Mouse (Mus musculus) liver, embryonic 13.5 days (tissue): Measurements from ENCODE around the gene Trim5. TPM values are rescaled to one million over a fixed set of nuclear protein-coding genes. Genes with fewer than 3 reads are reported as not detected.
"Not testable (repeated sequence)": the region's sequence is repeated elsewhere in the genome, so short reads cannot be mapped to it uniquely, and the experiment has no call there.

Experiments
- ATAC-seq: fragments of 200-750 bp; cut with Nextera tagmentation; 2 replicates; pipeline ENCODE4 v1.8.0; 2017; ENCODE audit warnings: low read depth, mild to moderate bottlenecking, moderate number of reproducible peaks, moderate library complexity
- DNase-seq: peaks from one replicate; pipeline ENCODE4 v3.0.0; 2022
- H3K27ac ChIP-seq: fragments of 300-500 bp; sonication (generic); 2 replicates; pipeline ENCODE4 v1.5.1; 2015; ENCODE audit warnings: moderate library complexity, mild to moderate bottlenecking, inconsistent platforms
- H3K27me3 ChIP-seq: fragments of 300-500 bp; sonication (generic); 2 replicates; pipeline ENCODE4 v1.6.1; 2015; ENCODE audit warnings: mild to moderate bottlenecking, inconsistent platforms
- H3K36me3 ChIP-seq: fragments of 300-500 bp; sonication (generic); 2 replicates; pipeline ENCODE4 v1.6.1; 2015; ENCODE audit warnings: mild to moderate bottlenecking, inconsistent platforms
- H3K4me1 ChIP-seq: fragments of 300-500 bp; sonication (generic); replicated peaks from 2 replicates; pipeline ENCODE4 v1.6.1; 2015; ENCODE audit warnings: inconsistent platforms
- H3K4me2 ChIP-seq: fragments of 300-500 bp; sonication (generic); 2 replicates; pipeline ENCODE4 v1.6.1; 2015; ENCODE audit warnings: inconsistent platforms, mild to moderate bottlenecking, moderate library complexity
- H3K4me3 ChIP-seq: fragments of 300-500 bp; sonication (generic); replicated peaks from 2 replicates; pipeline ENCODE4 v1.5.1; 2015; ENCODE audit warnings: mild to moderate bottlenecking, inconsistent platforms
- H3K9ac ChIP-seq: fragments of 300-500 bp; sonication (generic); 2 replicates; pipeline ENCODE4 v1.6.1; 2015; ENCODE audit warnings: mild to moderate bottlenecking, inconsistent platforms
- H3K9me3 ChIP-seq: fragments of 300-500 bp; sonication (generic); replicated peaks from 2 replicates; pipeline ENCODE4 v1.6.1; 2016; ENCODE audit warnings: inconsistent platforms
- WGBS: fragments of 180-500 bp; shearing (Covaris S2); methylation state at CpG from one replicate; pipeline ENCODE4 v1.1.7; 2015; ENCODE audit not compliant: insufficient replicate concordance; 5-methylcytosine and 5-hydroxymethylcytosine counted together
- polyA plus RNA-seq: library from polyadenylated mRNA; unstranded; fragments of >200 nt; fragmentation: Nextera tagmentation; extraction: Ambion mirVana; gene quantifications from 2 replicates; pipeline ENCODE4 v1.2.1, GENCODE M21; 2015

The Trim5 gene
- polyA plus RNA-seq, 1 experiment from 2014 or later = 0.31 TPM

DNA sequence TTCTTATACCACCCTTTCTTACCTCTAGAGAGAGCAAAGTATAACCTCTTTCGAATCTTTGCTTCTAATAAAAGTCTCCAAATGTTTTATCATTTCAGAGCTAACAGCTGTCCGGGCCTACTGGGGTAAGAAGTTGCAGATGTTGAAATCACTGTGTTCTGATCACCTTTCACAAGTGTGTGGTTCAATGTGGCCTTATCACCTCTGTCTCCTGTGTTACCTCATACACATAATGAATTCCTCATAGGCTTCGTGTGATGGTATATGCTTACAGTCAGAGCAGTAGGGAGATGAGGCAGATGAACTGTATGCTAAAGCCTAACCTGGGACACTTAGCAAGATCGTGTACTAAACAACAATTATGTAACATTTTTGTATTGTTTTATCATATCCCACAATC, 27.5 kb downstream of the Trim5 start:
- H3K4me1 ChIP-seq, ATAC-seq, H3K4me2 ChIP-seq, H3K9ac ChIP-seq, H3K9me3 ChIP-seq, H3K27ac ChIP-seq, DNase-seq, H3K4me3 ChIP-seq, H3K36me3 ChIP-seq, H3K27me3 ChIP-seq: not testable (repeated sequence)
- WGBS = 62% methylated on average over 4 of the region's 4 CpGs

DNA sequence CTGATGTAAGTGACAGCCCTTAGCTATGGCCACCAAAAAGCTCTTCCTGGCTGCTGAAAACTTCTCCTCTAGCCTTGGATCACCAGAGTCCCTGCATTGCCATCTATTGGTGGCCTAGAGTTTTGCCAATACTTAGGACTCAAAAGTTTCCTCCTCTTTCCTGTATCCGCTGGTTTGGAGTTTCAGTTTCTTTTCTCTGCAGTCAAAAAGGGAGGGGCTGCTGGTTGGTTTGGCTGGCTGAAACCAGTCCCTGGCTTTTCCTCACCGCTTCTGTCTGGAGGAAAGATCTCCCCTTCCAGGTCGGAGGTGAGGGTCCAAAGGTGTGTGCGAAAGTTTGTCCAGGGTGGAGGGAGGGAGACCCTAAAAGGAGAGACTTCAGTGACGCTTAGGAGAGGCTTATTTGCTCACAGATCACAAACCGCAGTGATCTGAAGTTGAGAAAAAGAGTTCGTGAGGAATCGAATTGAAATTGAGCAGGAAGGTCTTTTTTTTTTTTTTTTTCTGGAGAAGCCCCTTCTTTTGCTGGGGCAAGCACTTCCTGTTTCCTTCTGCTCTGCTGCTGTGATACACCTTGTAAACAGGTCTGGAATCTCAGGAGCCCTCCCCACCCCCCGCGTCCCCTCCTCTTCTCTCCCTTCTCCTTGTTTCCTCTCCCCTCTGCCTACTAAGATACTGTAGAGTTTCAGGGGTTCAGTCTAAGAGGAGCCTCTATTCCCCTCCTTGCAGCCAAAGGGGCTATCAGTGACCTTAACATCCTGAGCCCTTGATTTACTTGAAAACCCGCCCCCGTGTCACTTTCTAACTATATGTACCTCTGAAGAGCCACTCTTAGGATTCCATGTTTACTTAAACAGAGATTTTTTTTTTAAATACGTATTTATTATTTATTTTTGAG, 43.4 kb downstream of the Trim5 start, which contains the start of gene Trim34a:
Gene Trim34a (plus strand): TSS at position 171 of the 895 bp plus-strand sequence.
- Histone ChIP-seq H3K4me3 (peak within 1 kb of the TSS; percentile 66), H3K9me3 (no peaks in the 10 kb centered on the region), H3K27ac (no peak within 1 kb of the TSS), H3K36me3 (no peaks in the 10 kb centered on the region), H3K4me1 (peaks cover 13% of the 10 kb centered on the region), H3K9ac (peak within 1 kb of the TSS; percentile 68), H3K27me3 (no peaks in the 10 kb centered on the region), H3K4me2 (peak within 1 kb of the TSS; percentile 68)
- ATAC-seq = peak; percentile 91
- peak; percentile 50 for DNase-seq
- 5% methylated on average over 13 of the region's 13 CpGs for WGBS

DNA sequence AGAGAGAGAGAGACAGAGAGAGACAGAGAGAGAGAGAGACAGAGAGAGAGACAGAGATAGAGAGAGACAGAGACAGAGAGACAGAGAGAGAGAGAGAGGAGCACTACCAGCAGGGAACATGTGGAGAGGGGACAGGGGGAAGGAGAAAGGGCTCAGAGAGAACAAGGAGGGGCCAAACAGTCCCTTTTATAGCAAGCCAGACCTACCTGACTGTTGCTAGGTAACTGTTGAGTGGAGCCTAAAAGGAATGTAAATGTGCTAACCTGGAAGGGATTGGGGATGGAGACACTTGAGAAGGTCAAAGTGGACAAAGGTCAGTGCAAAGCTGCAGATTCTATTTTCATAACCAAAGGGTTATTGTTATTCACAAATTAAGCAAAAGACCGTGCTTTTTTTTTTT, 44.3 kb downstream of the Trim5 start:
- H3K9me3 ChIP-seq = no peaks in the 10 kb centered on the region
- no peak overlapping the region for H3K9ac ChIP-seq
- no peak overlapping the region for H3K27ac ChIP-seq
- 28% methylated on average over 1 of the region's 1 CpGs for WGBS
- DNase-seq (no peak), ATAC-seq (no peak)
- peak overlapping the region; percentile 68 for H3K4me2 ChIP-seq
- H3K4me1 ChIP-seq = peaks cover 13% of the 10 kb centered on the region
- 0 out of 2 replicates have a peak overlapping the region, but pooled peaks have one; percentile 66 for H3K4me3 ChIP-seq
- H3K36me3 ChIP-seq = no peaks in the 10 kb centered on the region
- H3K27me3 ChIP-seq = no peaks in the 10 kb centered on the region

DNA sequence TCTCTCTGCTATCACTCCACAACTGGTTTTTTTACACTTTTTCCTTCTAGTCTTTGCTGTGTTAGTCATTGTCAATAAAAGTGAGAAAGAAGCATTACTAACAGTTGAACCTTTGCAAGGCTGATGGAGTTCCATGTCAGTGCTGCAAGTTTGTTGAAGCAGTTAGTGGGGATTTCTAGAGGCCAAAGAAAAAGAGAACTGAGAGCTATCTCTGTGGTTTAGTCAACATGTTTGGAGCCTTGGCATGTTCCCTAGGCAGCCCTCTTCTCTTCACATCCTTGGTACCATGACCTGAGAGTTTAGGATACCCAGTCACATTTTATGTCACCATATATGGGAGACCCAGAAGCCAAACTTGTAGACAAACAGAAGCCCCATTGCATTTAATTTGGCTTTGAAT, 47.0 kb downstream of the Trim5 start:
- Histone ChIP-seq H3K4me1 (peaks cover 13% of the 10 kb centered on the region), H3K4me2 (no peak overlapping the region)
- ATAC-seq = no peak

DNA sequence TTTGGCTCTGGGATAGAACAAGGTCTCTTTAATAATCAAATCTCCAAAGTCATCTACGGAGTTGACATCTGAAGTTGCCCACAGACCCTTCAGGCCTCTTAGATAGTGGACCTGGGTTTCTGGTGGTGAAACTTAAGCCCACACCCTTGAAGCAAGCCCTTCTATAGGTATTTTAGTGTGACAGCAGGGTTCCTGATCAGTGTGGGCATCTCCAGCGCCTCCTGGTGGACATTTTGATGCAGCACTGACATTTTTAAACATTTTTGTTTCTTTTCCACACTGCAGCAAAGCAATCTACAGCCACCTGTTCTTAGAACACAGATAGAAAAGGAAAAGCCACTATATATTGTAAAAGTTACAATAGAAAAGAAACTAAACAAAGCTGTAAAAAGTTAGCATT, 56.7 kb downstream of the Trim5 start:
- 21% methylated on average over 2 of the region's 2 CpGs for WGBS

More for the DNA sequence above, 47.0 kb downstream of the Trim5 start:
- no peaks in the 10 kb centered on the region for H3K36me3 ChIP-seq
- no peak overlapping the region for H3K27ac ChIP-seq
- DNase-seq = no peak
- no peaks in the 10 kb centered on the region for H3K27me3 ChIP-seq
- no peak overlapping the region for H3K9ac ChIP-seq
- H3K4me3 ChIP-seq = no peak overlapping the region
- no peaks in the 10 kb centered on the region for H3K9me3 ChIP-seq

DNA sequence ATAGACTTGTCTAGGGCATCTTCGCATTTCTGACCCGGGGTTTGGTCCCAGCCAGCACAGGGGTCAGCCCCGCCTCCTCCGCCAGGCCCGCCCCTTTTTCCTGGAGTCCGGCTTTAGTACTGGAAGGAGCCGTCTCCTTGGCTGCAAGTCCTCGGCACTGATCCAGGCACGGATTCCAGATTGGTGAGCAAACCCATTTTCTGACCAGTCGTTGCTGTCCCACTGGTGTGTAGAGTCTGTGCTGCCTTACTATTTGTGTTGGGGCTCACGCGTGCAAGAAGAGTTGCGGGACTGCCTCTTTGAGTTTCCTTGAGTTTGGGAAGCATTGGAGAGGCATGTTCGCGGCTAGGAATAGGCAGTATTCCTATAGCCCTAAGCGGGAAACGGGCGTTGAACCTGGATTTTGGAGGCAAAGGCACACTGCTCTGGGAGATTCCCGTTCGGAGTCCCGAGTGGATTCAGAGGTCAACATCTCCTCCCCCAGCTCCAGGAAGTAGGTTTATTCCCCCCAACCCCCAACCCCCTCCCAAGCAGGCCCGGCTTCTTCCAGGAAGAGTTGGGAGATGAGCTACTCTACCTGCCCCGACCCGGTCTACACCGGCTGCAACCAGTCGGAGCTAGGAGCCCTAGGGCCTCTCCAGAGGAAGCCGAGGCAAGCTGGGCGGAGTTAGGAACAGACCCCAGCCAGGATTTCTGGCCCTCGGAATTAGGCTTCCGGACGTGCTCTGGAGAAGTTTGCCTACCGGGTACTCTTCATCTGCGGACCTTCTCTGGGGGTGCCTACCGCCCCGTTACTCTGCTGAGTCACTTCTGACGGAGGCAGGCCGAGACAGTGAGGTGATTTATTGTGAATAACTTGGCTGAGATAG, 69.0 kb downstream of the Trim5 start, which contains the start of gene Trim6:
Gene Trim6 (plus strand): TSS at position 93 of the 869 bp plus-strand sequence.
- no peak within 1 kb of the TSS for H3K27ac ChIP-seq

More for the DNA sequence above, 56.7 kb downstream of the Trim5 start:
- Histone ChIP-seq H3K9me3 (no peaks in the 10 kb centered on the region), H3K9ac (no peak overlapping the region), H3K27me3 (no peaks in the 10 kb centered on the region), H3K27ac (no peak overlapping the region), H3K36me3 (no peaks in the 10 kb centered on the region), H3K4me2 (no peak overlapping the region), H3K4me1 (no peaks in the 10 kb centered on the region), H3K4me3 (no peak overlapping the region)
- no peak for ATAC-seq
- DNase-seq = peak; percentile 7

DNA sequence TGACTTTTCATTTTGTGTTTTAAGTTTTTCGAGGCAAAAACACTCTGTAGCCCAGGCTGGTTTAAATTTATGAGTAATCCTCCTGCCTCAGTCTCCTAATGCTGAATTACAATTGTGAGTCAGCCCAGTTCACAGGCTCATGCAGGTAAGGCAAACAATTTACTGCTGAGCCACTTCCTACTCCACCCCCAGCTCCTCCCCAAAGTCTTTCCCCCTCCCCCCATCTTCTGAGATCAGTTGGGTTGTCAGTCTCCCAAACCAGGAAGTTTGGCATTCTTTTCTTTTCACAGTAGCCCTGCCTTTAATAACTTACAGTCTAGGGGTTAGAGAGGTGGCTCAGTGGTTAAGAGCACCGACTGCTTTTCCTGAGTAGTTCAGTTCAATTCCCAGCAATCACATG, 70.0 kb downstream of the Trim5 start:
- 34% methylated on average over 2 of the region's 2 CpGs for WGBS
- no peak overlapping the region for H3K9ac ChIP-seq
- H3K4me3 ChIP-seq = no peak overlapping the region
- peaks cover 7% of the 10 kb centered on the region for H3K4me1 ChIP-seq
- no peak overlapping the region for H3K27ac ChIP-seq
- H3K27me3 ChIP-seq = no peaks in the 10 kb centered on the region
- H3K9me3 ChIP-seq = no peaks in the 10 kb centered on the region
- H3K36me3 ChIP-seq = no peaks in the 10 kb centered on the region
- DNase-seq = no peak
- ATAC-seq = 0 out of 2 replicates have a peak, but pooled peaks have one; percentile 31
- no peak overlapping the region for H3K4me2 ChIP-seq

More for the DNA sequence above, 69.0 kb downstream of the Trim5 start, which contains the start of gene Trim6:
- DNase-seq (peak; percentile 10), ATAC-seq (peak; percentile 78)
- Histone ChIP-seq H3K27me3 (no peaks in the 10 kb centered on the region), H3K4me1 (peaks cover 7% of the 10 kb centered on the region), H3K9ac (peak within 1 kb of the TSS; percentile 61; the same call in 1 of the 2 replicates), H3K4me2 (peak within 1 kb of the TSS; percentile 75), H3K9me3 (no peaks in the 10 kb centered on the region), H3K36me3 (no peaks in the 10 kb centered on the region), H3K4me3 (peak within 1 kb of the TSS; percentile 59)
- WGBS = 1% methylated on average over 37 of the region's 37 CpGs

DNA sequence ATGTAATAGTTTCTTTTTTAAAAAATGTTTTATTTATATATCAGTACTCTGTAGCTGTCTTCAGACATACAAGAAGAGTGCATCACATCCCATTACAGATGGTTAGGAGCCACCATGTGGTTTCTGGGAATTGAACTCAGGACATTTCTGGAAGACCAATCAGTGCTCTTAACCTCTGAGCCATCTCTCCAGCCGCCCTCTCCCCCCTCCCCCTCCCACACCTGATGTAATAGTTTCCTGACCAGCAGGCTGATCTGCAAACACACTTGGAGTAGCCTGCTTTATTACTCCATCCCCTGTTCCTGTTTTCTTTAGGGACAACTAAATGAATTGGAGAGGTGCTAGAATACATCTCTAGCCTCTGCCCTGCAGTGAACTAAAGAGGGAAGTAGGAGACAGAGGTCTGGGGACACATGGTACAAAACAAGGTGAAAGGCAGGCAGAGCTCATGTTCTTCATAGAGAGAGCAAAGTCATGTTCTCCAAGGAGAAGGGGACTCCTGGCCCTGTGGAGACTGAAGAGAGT, 71.8 kb downstream of the Trim5 start:
- 18% methylated on average over 1 of the region's 1 CpGs for WGBS
- Histone ChIP-seq H3K27me3 (no peaks in the 10 kb centered on the region), H3K4me3 (no peak overlapping the region), H3K4me1 (peaks cover 7% of the 10 kb centered on the region), H3K4me2 (no peak overlapping the region), H3K36me3 (no peaks in the 10 kb centered on the region), H3K9me3 (no peaks in the 10 kb centered on the region), H3K9ac (no peak overlapping the region), H3K27ac (no peak overlapping the region)
- ATAC-seq = no peak
- no peak for DNase-seq

Other genes with a start within 250 kb of the Trim5 start
- not detected in 2 replicates for gene Olfr642, start 235.4 kb downstream of the Trim5 start, polyA plus RNA-seq
- gene 4930516K23Rik, start 226.6 kb downstream of the Trim5 start, polyA plus RNA-seq = not detected in 2 replicates
- gene Olfr644, start 216.2 kb downstream of the Trim5 start, polyA plus RNA-seq = not detected in 2 replicates
- gene Olfr645, start 202.6 kb downstream of the Trim5 start, polyA plus RNA-seq = not detected in 2 replicates
- gene Olfr646, start 183.2 kb downstream of the Trim5 start, polyA plus RNA-seq = not detected in 2 replicates
- not detected in 2 replicates for gene Ubqln5, start 158.3 kb downstream of the Trim5 start, polyA plus RNA-seq
- gene Olfr643, start 150.7 kb downstream of the Trim5 start, polyA plus RNA-seq = not detected in 2 replicates
- not detected in 2 replicates for gene Ubqln3, start 144.8 kb downstream of the Trim5 start, polyA plus RNA-seq
- gene Ubqlnl, start 137.5 kb downstream of the Trim5 start, polyA plus RNA-seq = not detected in 2 replicates
- 0.15 TPM in 1 of 2 replicates, not detected in the other for gene Olfm5, start 123.3 kb downstream of the Trim5 start, polyA plus RNA-seq
- 0.03 and 0.05 TPM in 2 replicates for gene Olfr648, start 104.7 kb downstream of the Trim5 start, polyA plus RNA-seq
- not detected in 2 replicates for gene Olfr649, start 92.1 kb downstream of the Trim5 start, polyA plus RNA-seq
- gene Trim6, start 69.3 kb downstream of the Trim5 start, polyA plus RNA-seq = 0.77 and 0.89 TPM in 2 replicates
- 0.90 and 1.7 TPM in 2 replicates for gene Trim34a, start 43.6 kb downstream of the Trim5 start, polyA plus RNA-seq
- 3.4 and 3.6 TPM in 2 replicates for gene Trim12a, start 27.4 kb upstream of the Trim5 start, polyA plus RNA-seq
- not detected in 2 replicates for gene Trim34b, start 41.4 kb upstream of the Trim5 start, polyA plus RNA-seq
- 1.2 TPM in 2 replicates for gene Trim12c, start 65.3 kb upstream of the Trim5 start, polyA plus RNA-seq
- 0.08 and 0.09 TPM in 2 replicates for gene Trim30b, start 81.8 kb upstream of the Trim5 start, polyA plus RNA-seq
- 0.20 and 0.38 TPM in 2 replicates for gene Trim30c, start 112.7 kb upstream of the Trim5 start, polyA plus RNA-seq
- 1.7 and 1.9 TPM in 2 replicates for gene Trim30a, start 177.1 kb upstream of the Trim5 start, polyA plus RNA-seq
- 0.31 and 0.58 TPM in 2 replicates for gene Trim30d, start 219.8 kb upstream of the Trim5 start, polyA plus RNA-seq